Mouse (Mus musculus) right cerebral cortex, adult 18-20 months (tissue): Measurements from ENCODE around the gene 4933424G06Rik.
"Not testable (repeated sequence)": the region's sequence is repeated elsewhere in the genome, so short reads cannot be mapped to it uniquely, and the experiment has no call there.

Experiments
- DNase-seq: peaks from one replicate; pipeline ENCODE4 v3.0.0; 2022; ENCODE audit warnings: mixed read lengths

The 4933424G06Rik gene

DNA sequence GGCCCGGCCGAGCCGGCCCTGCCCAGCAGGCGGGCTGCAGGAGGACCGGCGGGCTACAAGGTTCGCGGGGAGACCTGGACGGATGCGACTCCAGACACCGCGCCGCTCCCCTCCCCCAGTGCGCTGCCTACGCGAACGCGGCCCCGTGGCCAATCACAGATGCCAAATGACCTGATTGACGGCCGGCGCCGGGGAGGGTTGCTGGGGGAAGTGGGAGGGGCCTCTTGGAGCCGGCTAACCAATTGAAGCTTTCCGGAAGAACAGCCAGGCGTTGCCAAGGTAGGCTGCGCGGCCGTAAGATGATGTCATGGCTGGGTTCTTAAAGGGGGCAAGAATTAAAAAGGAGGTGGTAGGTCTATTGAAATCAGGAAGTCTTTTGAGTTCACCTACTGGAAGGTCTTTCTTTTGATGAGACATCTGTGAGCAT lies at the start of gene 4933424G06Rik:
Gene 4933424G06Rik (plus strand): TSS at position 296 of the 427 bp plus-strand sequence.
- DNase-seq: peak; percentile 99

- no peak for DNase-seq
Measured at GRCm38 (mm10) chr1:36664457-36664856, 45.5 kb upstream of the 4933424G06Rik start.

- no peak for DNase-seq
Measured at GRCm38 (mm10) chr1:36665165-36665723, 44.7 kb upstream of the 4933424G06Rik start.

DNA sequence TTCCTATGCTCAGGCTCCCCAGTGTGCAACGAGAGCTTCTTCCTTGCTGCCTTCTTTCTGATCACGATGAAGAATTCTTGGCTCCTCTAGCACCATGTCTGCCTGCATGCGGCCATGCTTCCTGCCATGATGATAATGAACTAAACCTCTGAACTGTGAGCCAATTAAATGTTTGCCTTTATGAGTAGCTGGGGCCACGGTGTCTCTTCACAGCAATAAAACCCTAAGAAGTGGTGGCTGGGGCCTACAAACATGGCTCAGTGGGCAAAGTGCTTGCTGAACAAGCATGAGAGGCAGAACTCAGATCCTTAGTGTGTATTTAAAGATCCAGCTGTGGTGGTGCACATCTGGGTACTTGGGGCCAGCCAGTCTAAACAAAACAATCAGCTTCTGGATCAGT lies 44.0 kb upstream of the 4933424G06Rik start:
- no peak for DNase-seq

DNA sequence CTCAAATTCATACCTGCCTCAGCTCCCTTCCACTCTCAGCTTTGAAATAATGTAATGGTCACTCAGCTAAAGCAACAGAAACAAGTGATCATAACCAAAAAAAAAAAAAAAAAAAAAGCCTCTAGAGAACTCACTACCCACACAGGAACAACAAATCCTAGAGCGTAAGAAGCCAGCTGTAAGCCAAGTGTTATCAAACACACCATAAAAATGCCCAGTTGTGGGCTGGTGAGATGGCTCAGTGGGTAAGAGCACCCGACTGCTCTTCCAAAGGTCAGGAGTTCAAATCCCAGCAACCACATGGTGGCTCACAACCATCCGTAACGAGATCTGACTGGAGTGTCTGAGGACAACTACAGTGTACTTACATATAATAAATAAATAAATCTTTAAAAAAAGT lies 41.9 kb upstream of the 4933424G06Rik start:
- not testable (repeated sequence) for DNase-seq

GRCm38 (mm10) chr1:36670256-36670655 lies 39.7 kb upstream of the 4933424G06Rik start:
- DNase-seq: no peak

DNA sequence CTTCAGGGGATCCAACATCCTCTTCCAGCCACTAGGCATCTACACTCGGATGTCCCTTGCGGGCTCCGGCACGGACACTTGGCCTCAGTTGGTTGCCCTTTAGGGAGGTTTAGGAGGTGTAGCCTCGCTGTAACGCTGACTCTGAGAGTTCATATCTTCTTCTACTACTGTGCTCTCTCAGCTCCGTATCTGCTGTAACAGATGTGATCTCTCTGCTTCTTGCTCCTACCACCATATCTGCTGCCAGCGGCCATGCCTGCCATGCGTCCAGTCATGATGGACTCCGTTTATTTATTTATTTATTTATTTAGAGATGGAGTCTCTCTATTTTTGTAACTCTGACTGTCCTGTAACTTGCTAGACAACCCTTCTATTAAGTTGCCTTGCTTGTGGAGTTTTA lies 38.7 kb upstream of the 4933424G06Rik start:
- no peak for DNase-seq

- DNase-seq: no peak
Measured at GRCm38 (mm10) chr1:36672648-36673350, 37.1 kb upstream of the 4933424G06Rik start.

DNA sequence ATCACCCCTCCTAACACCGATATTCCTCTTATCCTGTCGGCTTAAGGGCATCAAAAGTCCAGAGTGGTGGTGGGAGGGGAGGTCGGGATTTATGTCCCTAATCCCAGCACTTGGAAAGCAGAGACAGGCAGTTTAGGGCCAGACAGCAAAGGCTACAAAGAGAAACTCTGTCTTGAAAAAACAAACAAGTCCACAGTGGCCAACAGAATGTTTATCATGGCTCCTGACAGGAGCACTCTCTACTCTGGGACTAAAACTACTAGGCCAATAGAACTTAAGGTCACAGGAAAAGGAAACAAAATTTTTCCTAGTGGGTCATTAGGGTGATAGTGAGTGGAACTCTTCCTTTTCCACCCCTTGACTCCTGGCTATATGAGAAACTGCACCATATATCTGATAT lies 35.0 kb upstream of the 4933424G06Rik start:
- DNase-seq: no peak

DNA sequence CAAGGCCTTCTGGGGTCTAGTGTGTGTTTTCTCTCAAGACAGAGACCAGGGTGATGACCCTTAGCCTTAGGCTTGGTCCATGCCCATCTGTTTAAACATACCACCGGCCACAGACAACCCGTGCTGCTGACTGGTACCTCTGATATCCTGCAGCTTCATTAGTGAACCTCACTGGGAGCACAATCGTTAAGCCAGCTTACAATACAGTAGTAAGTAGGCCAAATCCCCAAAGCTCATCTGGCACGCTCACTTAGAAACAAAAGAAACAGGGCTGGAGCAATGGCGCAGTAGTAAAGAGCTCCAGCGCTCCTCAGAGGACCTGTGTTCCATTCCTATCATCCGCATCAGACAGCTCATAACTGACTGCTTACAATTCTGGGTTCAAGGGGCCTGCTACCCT lies 29.1 kb upstream of the 4933424G06Rik start:
- no peak for DNase-seq

- DNase-seq: no peak
Measured at GRCm38 (mm10) chr1:36682620-36683355, 27.2 kb upstream of the 4933424G06Rik start, which contains the start of gene Fam178b. TSS of gene Fam178b (minus strand) at chr1:36683183.

DNA sequence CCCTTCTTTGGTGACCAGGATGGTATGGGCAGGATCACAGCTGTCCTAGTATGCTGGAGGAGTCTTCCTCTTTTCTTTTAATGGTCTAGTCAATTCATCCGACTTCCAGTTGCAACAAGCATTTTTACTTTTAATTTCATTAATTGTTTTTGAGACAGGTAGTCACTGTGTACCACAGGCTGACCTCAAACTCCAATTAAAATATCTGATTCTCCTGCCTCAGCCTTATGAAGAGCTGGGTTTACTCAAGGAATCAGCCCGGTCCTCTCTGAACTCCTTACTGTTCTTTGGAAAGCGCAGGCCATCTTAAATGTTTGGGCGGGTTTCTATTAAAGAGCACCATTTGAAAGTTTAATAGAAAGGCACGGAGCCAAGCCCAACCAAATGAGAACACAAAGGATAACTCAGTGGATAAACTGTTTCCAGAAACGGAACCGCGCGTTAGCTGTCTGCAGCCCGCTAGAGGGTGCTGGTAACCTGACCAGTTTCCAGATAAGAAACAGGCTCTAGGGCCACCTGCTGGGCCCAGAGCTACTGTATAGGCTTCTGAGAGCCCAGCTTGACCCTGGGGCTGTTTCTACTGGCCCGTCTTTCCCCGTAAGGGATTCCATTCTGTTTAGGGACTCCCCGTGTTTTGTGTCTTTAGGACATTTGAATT lies 26.0 kb upstream of the 4933424G06Rik start:
- DNase-seq: peak; percentile 85

- no peak for DNase-seq
Measured at GRCm38 (mm10) chr1:36690671-36691235, 19.2 kb upstream of the 4933424G06Rik start.

DNA sequence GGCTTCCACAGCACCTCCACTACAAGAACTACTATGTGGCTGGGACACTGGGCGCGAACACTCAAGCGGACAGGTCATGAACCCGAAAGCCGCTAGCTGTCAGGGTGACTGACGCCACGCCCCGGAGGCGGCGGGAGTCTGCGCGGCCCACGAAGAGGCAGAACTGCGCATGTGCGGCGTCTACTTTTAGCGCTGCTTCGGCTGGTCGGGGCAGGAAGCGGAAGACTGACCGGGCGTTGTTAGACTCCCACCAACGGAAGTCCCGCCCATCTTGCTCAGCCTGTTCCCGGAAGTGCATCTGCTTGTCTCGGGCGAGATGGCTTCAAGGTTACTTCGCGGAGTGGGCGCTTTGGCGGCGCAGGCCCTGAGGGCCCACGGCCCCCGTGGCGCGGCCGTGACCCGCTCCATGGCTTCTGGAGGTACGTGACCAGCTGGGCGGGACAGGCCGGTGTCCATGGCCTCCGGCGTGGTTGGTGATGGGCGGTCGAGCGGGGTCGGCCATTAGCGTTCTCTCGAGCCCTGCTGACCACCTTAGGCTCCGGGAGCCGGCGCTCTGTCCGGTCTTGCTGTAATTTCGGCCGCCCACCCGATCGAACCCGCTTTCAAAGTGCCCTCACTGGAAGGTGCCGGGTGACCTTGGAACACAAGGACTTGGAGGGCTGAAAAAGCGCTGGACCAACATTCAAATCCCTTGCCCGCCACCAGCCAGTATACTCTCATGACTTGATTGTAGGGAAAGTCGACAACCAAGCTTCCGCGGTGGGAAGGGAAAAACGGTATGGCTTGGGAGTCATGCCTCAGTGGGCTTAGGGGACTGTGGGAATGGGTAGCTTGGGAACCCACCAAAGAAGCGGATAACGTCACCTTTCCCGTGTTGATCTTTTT lies 18.4 kb upstream of the 4933424G06Rik start, which contains the start of gene Cox5b:
Gene Cox5b (plus strand): TSS at position 179 of the 885 bp plus-strand sequence.
- peak; percentile 98 for DNase-seq

- no peak for DNase-seq
Measured at GRCm38 (mm10) chr1:36694871-36695270, 15.1 kb upstream of the 4933424G06Rik start.

- no peak for DNase-seq
Measured at GRCm38 (mm10) chr1:36696411-36696810, 13.5 kb upstream of the 4933424G06Rik start.

DNA sequence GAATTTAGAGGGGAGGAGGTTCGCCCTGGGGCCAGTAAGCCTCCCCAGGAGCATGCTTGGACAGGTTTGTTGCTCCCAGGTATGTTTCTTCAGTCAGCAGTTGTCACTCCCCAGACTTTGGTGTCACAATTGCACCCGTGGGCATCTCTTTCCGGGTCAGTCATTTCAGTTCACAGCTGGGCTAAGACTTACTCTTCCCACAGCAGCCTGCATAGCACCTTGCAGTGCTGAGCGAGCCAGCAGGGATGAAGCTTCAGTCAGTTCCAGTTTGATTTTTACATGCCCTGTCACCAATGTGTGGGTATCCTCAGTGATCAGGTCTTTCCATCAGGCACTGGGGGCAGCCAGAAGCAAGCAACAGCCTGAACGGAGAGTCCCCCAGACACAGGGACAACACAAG lies 12.9 kb upstream of the 4933424G06Rik start:
- no peak for DNase-seq

- peak; percentile 66 for DNase-seq
Measured at GRCm38 (mm10) chr1:36707166-36707565, 2.8 kb upstream of the 4933424G06Rik start.

DNA sequence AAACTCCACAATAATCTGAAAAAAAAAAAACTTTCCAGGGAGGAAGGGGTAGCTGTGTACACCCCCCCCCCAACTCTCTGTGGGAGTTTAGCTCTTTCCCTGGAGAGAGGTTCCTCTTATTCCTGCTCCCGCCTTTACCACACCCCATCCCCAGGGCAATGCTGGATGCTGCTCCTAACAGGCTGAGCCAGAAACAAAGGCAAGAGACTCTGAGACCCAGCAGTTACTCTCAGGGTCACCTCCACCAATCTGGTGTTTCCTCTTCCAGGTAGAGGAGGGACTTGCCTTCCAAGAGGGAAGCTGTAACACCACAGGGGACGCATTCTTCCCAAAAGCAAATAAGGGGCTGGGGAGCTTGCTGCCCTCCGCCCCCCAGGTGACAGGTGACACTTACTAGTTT lies 2.2 kb upstream of the 4933424G06Rik start:
- DNase-seq: no peak

GRCm38 (mm10) chr1:36708626-36709025 lies 1.3 kb upstream of the 4933424G06Rik start:
- DNase-seq: no peak

- peak; percentile 32 for DNase-seq
Measured at GRCm38 (mm10) chr1:36709055-36709853, 695 bp upstream of the 4933424G06Rik start.
